Mouse (Mus musculus) adrenal gland, adult 2 months (tissue): ENCODE measurements around the gene Olfr773. TPM values are rescaled to one million over a fixed set of nuclear protein-coding genes. Genes with fewer than 3 reads are reported as not detected.
"Not testable (repeated sequence)": the region's sequence is repeated elsewhere in the genome, so short reads cannot be mapped to it uniquely, and the experiment has no call there.

Experiments used
- DNase-seq: peaks from one replicate; pipeline ENCODE4 v3.0.0; 2021
- long read RNA-seq: library from polyadenylated mRNA; stranded (forward); transcript quantifications from one replicate; pipeline ENCODE4 v2.0.0, GENCODE M21; 2021
- polyA plus RNA-seq: library from polyadenylated mRNA; depleted of rRNA; stranded (reverse); fragments of >200 nt; gene quantifications from 2 replicates; pipeline ENCODE4 v1.2.3, GENCODE M21; 2012; rRNA removed
- total RNA-seq, 2 experiments: library from RNA; stranded (reverse); gene quantifications; 2 replicates each; pipeline ENCODE4 v1.2.3; 2021

Olfr773 gene
- total RNA-seq (not detected), polyA plus RNA-seq (not detected in 2 replicates)
- long read RNA-seq, result 0 reads

- DNase-seq, result not testable (repeated sequence)
These were observed at the start of gene Olfr773 for GRCm38 (mm10) chr10:129187319-129187718. Gene Olfr773 (minus strand): TSS chr10:129187419.

GRCm38 (mm10) chr10:129235904-129236303 lies 48.7 kb upstream of the Olfr773 start, which contains the start of gene Olfr774:
Gene Olfr774 (plus strand): TSS chr10:129236204.
- no peak for DNase-seq

GRCm38 (mm10) chr10:129230737-129231136 lies 43.5 kb upstream of the Olfr773 start:
- DNase-seq, result no peak

GRCm38 (mm10) chr10:129177821-129178220 lies 9.4 kb downstream of the Olfr773 start, which contains the start of gene Olfr772:
Gene Olfr772 (minus strand): TSS chr10:129177921.
- not testable (repeated sequence) for DNase-seq

GRCm38 (mm10) chr10:129164651-129165050 lies 22.6 kb downstream of the Olfr773 start, which contains the start of gene Olfr771:
Gene Olfr771 (minus strand): TSS chr10:129164751.
- DNase-seq, result no peak

- DNase-seq, result no peak
These were observed 48.3 kb downstream of the Olfr773 start, which contains the start of gene Olfr770 for GRCm38 (mm10) chr10:129138898-129139297. Gene Olfr770 (minus strand): TSS chr10:129138998.

Other genes with a start within 250 kb of the Olfr773 start
- 1 to 10 TPM in 1 of 2 experiments, under 1 TPM in 1; 0.79 to 3.5 TPM for gene Mettl7b, start 226.4 kb downstream of the Olfr773 start, total RNA-seq
- 0.52 and 0.97 TPM in 2 replicates for gene Mettl7b, start 226.4 kb downstream of the Olfr773 start, polyA plus RNA-seq
- not detected for gene Olfr9, start 198.0 kb downstream of the Olfr773 start, total RNA-seq
- gene Olfr9, start 198.0 kb downstream of the Olfr773 start, polyA plus RNA-seq, result not detected in 2 replicates
- not detected for gene Olfr763, start 176.6 kb downstream of the Olfr773 start, total RNA-seq
- gene Olfr763, start 176.6 kb downstream of the Olfr773 start, polyA plus RNA-seq, result not detected in 2 replicates
- gene Olfr764-ps1, start 147.5 kb downstream of the Olfr773 start, total RNA-seq, result not detected
- gene Olfr764-ps1, start 147.5 kb downstream of the Olfr773 start, polyA plus RNA-seq, result not detected in 2 replicates
- gene Olfr765, start 137.4 kb downstream of the Olfr773 start, total RNA-seq, result not detected
- gene Olfr765, start 137.4 kb downstream of the Olfr773 start, polyA plus RNA-seq, result not detected in 2 replicates
- not detected for gene Olfr766-ps1, start 118.4 kb downstream of the Olfr773 start, total RNA-seq
- gene Olfr766-ps1, start 118.4 kb downstream of the Olfr773 start, polyA plus RNA-seq, result not detected in 2 replicates
- gene Olfr767, start 104.5 kb downstream of the Olfr773 start, total RNA-seq, result not detected
- gene Olfr767, start 104.5 kb downstream of the Olfr773 start, polyA plus RNA-seq, result not detected in 2 replicates
- gene Olfr768, start 88.0 kb downstream of the Olfr773 start, total RNA-seq, result not detected
- not detected in 2 replicates for gene Olfr768, start 88.0 kb downstream of the Olfr773 start, polyA plus RNA-seq
- gene Olfr769, start 69.6 kb downstream of the Olfr773 start, total RNA-seq, result not detected
- not detected in 2 replicates for gene Olfr769, start 69.6 kb downstream of the Olfr773 start, polyA plus RNA-seq
- not detected for gene Olfr770, start 48.4 kb downstream of the Olfr773 start, total RNA-seq
- not detected in 2 replicates for gene Olfr770, start 48.4 kb downstream of the Olfr773 start, polyA plus RNA-seq
- not detected for gene Olfr771, start 22.7 kb downstream of the Olfr773 start, total RNA-seq
- gene Olfr771, start 22.7 kb downstream of the Olfr773 start, polyA plus RNA-seq, result not detected in 2 replicates
- not detected for gene Olfr772, start 9.5 kb downstream of the Olfr773 start, total RNA-seq
- gene Olfr772, start 9.5 kb downstream of the Olfr773 start, polyA plus RNA-seq, result not detected in 2 replicates
- not detected for gene Olfr774, start 48.8 kb upstream of the Olfr773 start, total RNA-seq
- not detected in 2 replicates for gene Olfr774, start 48.8 kb upstream of the Olfr773 start, polyA plus RNA-seq
- gene Olfr775, start 61.0 kb upstream of the Olfr773 start, total RNA-seq, result not detected
- not detected in 2 replicates for gene Olfr775, start 61.0 kb upstream of the Olfr773 start, polyA plus RNA-seq
- gene Olfr776, start 71.7 kb upstream of the Olfr773 start, total RNA-seq, result not detected
- gene Olfr776, start 71.7 kb upstream of the Olfr773 start, polyA plus RNA-seq, result not detected in 2 replicates
- not detected for gene Olfr777, start 84.1 kb upstream of the Olfr773 start, total RNA-seq
- gene Olfr777, start 84.1 kb upstream of the Olfr773 start, polyA plus RNA-seq, result not detected in 2 replicates
- not detected for gene Olfr780, start 130.7 kb upstream of the Olfr773 start, total RNA-seq
- gene Olfr780, start 130.7 kb upstream of the Olfr773 start, polyA plus RNA-seq, result not detected in 2 replicates
- gene Olfr781, start 141.4 kb upstream of the Olfr773 start, total RNA-seq, result not detected
- gene Olfr781, start 141.4 kb upstream of the Olfr773 start, polyA plus RNA-seq, result not detected in 2 replicates
- gene Olfr782, start 161.4 kb upstream of the Olfr773 start, total RNA-seq, result not detected
- not detected in 2 replicates for gene Olfr782, start 161.4 kb upstream of the Olfr773 start, polyA plus RNA-seq
- not detected for gene Olfr784, start 196.7 kb upstream of the Olfr773 start, total RNA-seq
- not detected in 2 replicates for gene Olfr784, start 196.7 kb upstream of the Olfr773 start, polyA plus RNA-seq
- gene Olfr785, start 218.0 kb upstream of the Olfr773 start, total RNA-seq, result not detected
- gene Olfr785, start 218.0 kb upstream of the Olfr773 start, polyA plus RNA-seq, result not detected in 2 replicates
- gene Olfr786, start 239.9 kb upstream of the Olfr773 start, total RNA-seq, result not detected
- not detected in 2 replicates for gene Olfr786, start 239.9 kb upstream of the Olfr773 start, polyA plus RNA-seq